ENCODE assay signal across 34 mouse cellular contexts in the genomic region with DNA sequence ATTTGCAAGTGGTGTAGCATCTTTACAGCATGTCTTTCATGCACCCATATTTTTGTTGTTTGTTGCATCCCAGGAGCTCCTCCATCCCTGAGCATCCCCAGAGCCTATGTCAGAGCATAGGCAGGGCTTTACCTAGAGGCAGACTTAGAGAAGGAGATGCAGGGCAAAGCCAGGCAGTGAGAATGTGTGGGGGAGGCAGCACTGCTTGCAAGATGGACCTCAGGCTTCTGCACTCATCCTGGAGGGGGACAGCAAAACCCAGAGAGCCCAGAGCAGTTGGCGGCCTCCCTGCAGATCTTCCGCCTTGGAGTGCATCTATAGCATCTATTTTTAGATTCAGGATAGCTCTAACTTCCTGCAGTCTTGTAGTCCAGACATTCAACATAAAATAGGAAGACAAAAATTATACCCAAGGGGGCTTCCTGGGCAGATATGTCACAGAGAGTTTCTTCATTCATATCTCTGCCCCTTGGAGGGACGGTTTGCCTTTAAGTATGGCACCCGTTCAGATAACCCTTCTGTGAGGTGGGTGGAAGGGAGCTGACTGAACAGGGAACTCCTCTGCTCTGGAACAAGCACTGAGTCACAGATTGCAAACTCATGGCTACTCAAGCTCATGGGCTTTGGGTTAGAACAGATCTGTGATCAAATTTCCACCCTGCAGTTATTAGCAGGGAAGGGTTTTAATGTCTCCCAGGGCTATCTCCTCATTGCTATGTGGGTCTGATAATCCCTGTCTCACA. TPM values are rescaled to one million over a fixed set of nuclear protein-coding genes. Genes with fewer than 3 reads are reported as not detected.
DNase-seq lines count a peak whose midpoint lies in the region; ATAC-seq and TF ChIP-seq lines count a peak whose summit lies in the region.
"Had no signal": no experiment of that assay in that cellular context is flagged by ENCODE, and none has a peak within 500 bp of the region (broad histone marks: within the 10 kb centered on the region; RNA-seq: fewer than 3 reads in every experiment).

No protein-coding gene starts in this region.

- TF ChIP-seq POLR2A in thymus, adult 2 months (IDR thresholded peaks at IDR 0.05; ENCODE audit: control insufficient read depth, extremely low read depth, insufficient read depth, low read length, poor library complexity) = no peak
- no peak for TF ChIP-seq POLR2A in bone marrow macrophage, adult 2 months (IDR thresholded peaks at IDR 0.05; ENCODE audit: borderline replicate concordance, low read depth, low read length)
- no peak for TF ChIP-seq POLR2A in kidney, adult 2 months (IDR thresholded peaks at IDR 0.05; ENCODE audit: low read depth, low read length)

- H3K27ac ChIP-seq in layer of hippocampus, adult 2 months = peak overlapping the region; percentile 51; the same call in 1 of the 2 replicates
- peak overlapping the region; percentile 81 for H3K27ac ChIP-seq in thymus, adult 2 months (ENCODE audit: control insufficient read depth, insufficient read depth, low read length)
- peak overlapping the region; percentile 13; the same call in 1 of the 2 replicates for H3K27ac ChIP-seq in bone marrow macrophage, adult 2 months (ENCODE audit: insufficient read depth, low read depth, low read length)
- H3K27ac ChIP-seq in kidney, adult 2 months (ENCODE audit: insufficient read depth, low read depth, low read length) = no peak overlapping the region
- H3K27ac ChIP-seq: embryonic facial prominence, embryonic 12.5 days; embryonic facial prominence, embryonic 15.5 days; heart, adult 2 months; heart, embryonic 10.5 days; heart, embryonic 13.5 days; hindbrain, embryonic 14.5 days; hindbrain, postnatal 0 days had no signal

- H3K36me3 ChIP-seq in thymus, adult 2 months (ENCODE audit: control insufficient read depth, insufficient read depth, low read length) = peaks cover 69% of the 10 kb centered on the region
- no peaks in the 10 kb centered on the region for H3K36me3 ChIP-seq in kidney, adult 2 months (ENCODE audit: control insufficient read depth, insufficient read depth, low read length)
- H3K36me3 ChIP-seq: embryonic facial prominence, embryonic 12.5 days; embryonic facial prominence, embryonic 15.5 days; heart, embryonic 10.5 days; heart, embryonic 13.5 days had no signal

- DNase-seq in layer of hippocampus, adult 2 months (ENCODE audit: low spot score in 2 of 2) = peak in 1 of 2 experiments; percentile 32
- no peak for DNase-seq in layer of hippocampus, postnatal 10 days (ENCODE audit: low spot score in 2 of 2)
- no peak for DNase-seq in thymus, adult 2 months
- DNase-seq in thymus, postnatal 4 days = no peak
- no peak for DNase-seq in kidney, adult 2 months
- no peak for DNase-seq in left cerebral cortex, adult 18-20 months (ENCODE audit: low spot score in 2 of 2)
- DNase-seq: adrenal gland, adult 2 months; adrenal gland, postnatal 14 days; cerebellum, adult 18-20 months; cerebellum, adult 9-10 months; cerebellum, postnatal 14 days; gastrocnemius, postnatal 25 days; heart, adult 2 months; heart, postnatal 14 days; heart, postnatal 4 days had no signal

- H3K4me1 ChIP-seq in thymus, adult 2 months (replicated peaks; ENCODE audit: control insufficient read depth, insufficient read depth, low read length) = peaks cover 41% of the 10 kb centered on the region
- peaks cover 10% of the 10 kb centered on the region for H3K4me1 ChIP-seq in bone marrow macrophage, adult 2 months (ENCODE audit: control insufficient read depth, insufficient read depth, low read length)
- no peaks in the 10 kb centered on the region for H3K4me1 ChIP-seq in kidney, adult 2 months (ENCODE audit: control insufficient read depth, insufficient read depth, low read length)
- H3K4me1 ChIP-seq: embryonic facial prominence, embryonic 12.5 days; embryonic facial prominence, embryonic 15.5 days had no signal

- 37% methylated on average over 4 of the region's 4 CpGs for whole genome bisulfite sequencing in thymus, adult 2 months
- WGBS in kidney, adult 2 months = 66% methylated on average over 4 of the region's 4 CpGs

- no peak for TF ChIP-seq CTCF in layer of hippocampus, adult 2 months (conservative IDR thresholded peaks at IDR 0.05)
- TF ChIP-seq CTCF in thymus, adult 2 months (IDR thresholded peaks at IDR 0.05; ENCODE audit: borderline replicate concordance, control insufficient read depth, extremely low read depth, insufficient read depth, low read length, poor library complexity) = no peak
- TF ChIP-seq CTCF in bone marrow macrophage, adult 2 months (IDR thresholded peaks at IDR 0.05; ENCODE audit: low read depth, low read length) = no peak
- TF ChIP-seq CTCF in kidney, adult 2 months (conservative IDR thresholded peaks at IDR 0.05; ENCODE audit: insufficient read depth, insufficient read length, low read depth, low read length) = no peak

- 0 out of 2 replicates have a peak, but pooled peaks have one; percentile 35 for ATAC-seq in granulocyte monocyte progenitor cell, adult 5-6 weeks (replicated peaks; ENCODE audit: poor library complexity, severe bottlenecking)
- ATAC-seq: CD4-positive, CD25-positive, alpha-beta regulatory T cell, adult 4 months; forebrain, embryonic 14.5 days; hindbrain, postnatal 0 days; inflammation-experienced regulatory T-cells, adult 6 months had no signal

- H3K27me3 ChIP-seq in thymus, adult 2 months (ENCODE audit: control insufficient read depth, insufficient read depth, low read length) = no peaks in the 10 kb centered on the region
- no peaks in the 10 kb centered on the region for H3K27me3 ChIP-seq in kidney, adult 2 months (replicated peaks; ENCODE audit: control insufficient read depth, insufficient read depth, low read length)
- H3K27me3 ChIP-seq: embryonic facial prominence, embryonic 12.5 days; embryonic facial prominence, embryonic 15.5 days had no signal

- H3K4me3 ChIP-seq in layer of hippocampus, adult 2 months = no peak overlapping the region
- no peak overlapping the region for H3K4me3 ChIP-seq in thymus, adult 2 months (ENCODE audit: control insufficient read depth, insufficient read depth, low read length)
- no peak overlapping the region for H3K4me3 ChIP-seq in bone marrow macrophage, adult 2 months (ENCODE audit: insufficient read depth, low read length)
- no peak overlapping the region for H3K4me3 ChIP-seq in kidney, adult 2 months (ENCODE audit: insufficient read depth, low read depth, low read length)
- H3K4me3 ChIP-seq: embryonic facial prominence, embryonic 12.5 days; embryonic facial prominence, embryonic 15.5 days; heart, adult 2 months; heart, embryonic 10.5 days; heart, embryonic 13.5 days had no signal

RNA-seq across cellular contexts. Expression of gene Dntt, which starts 6.9 kb away (rescaled TPM):
- total RNA-seq in layer of hippocampus, adult 2 months (2021) = not detected
- total RNA-seq in layer of hippocampus, postnatal 10 days (2021) = under 1 TPM; 0.16 to 0.30 TPM
- 401 and 406 TPM in 2 replicates for polyA plus RNA-seq in thymus, adult 2 months (2012; rRNA removed)
- polyA plus RNA-seq in bone marrow macrophage, adult 2 months (2012; ENCODE audit: insufficient read depth, insufficient read length, missing spikeins) = not detected in 2 replicates
- 0.13 and 0.17 TPM in 2 replicates for total RNA-seq in granulocyte monocyte progenitor cell, adult 5-6 weeks (2014; fragmentation: Nextera tagmentation)
- 0.82 and 1.1 TPM in 2 replicates for total RNA-seq in granulocyte monocyte progenitor cell, adult 5-6 weeks (2017)
- polyA plus RNA-seq in kidney, adult 2 months (2012; rRNA removed) = 0.08 TPM in 1 of 2 replicates, not detected in the other
- total RNA-seq in left cerebral cortex, adult 18-20 months (2021) = not detected
- total RNA-seq: adrenal gland, adult 2 months; adrenal gland, postnatal 4 days; heart, adult 2 months; heart, postnatal 4 days; hindbrain, postnatal 0 days; MEL had no signal
- polyA plus RNA-seq: adrenal gland, adult 2 months; C2C12; embryonic facial prominence, embryonic 12.5 days; forebrain, embryonic 11.5 days; heart, embryonic 13.5 days; hindbrain, embryonic 11.5 days had no signal

RNA-seq across cellular contexts. Expression of gene Opalin, which starts 40.9 kb away (rescaled TPM):
- 10 to 100 TPM in 1 of 2 experiments, 1 to 10 TPM in 1; 8.8 to 10.8 TPM for total RNA-seq in layer of hippocampus, adult 2 months (2021)
- total RNA-seq in layer of hippocampus, postnatal 10 days (2021) = under 1 TPM; 0.33 to 0.41 TPM
- 0.13 TPM in 1 of 2 replicates, not detected in the other for polyA plus RNA-seq in thymus, adult 2 months (2012; rRNA removed)
- not detected in 2 replicates for polyA plus RNA-seq in bone marrow macrophage, adult 2 months (2012; ENCODE audit: insufficient read depth, insufficient read length, missing spikeins)
- total RNA-seq in granulocyte monocyte progenitor cell, adult 5-6 weeks (2014; fragmentation: Nextera tagmentation) = not detected in 2 replicates
- not detected in 2 replicates for total RNA-seq in granulocyte monocyte progenitor cell, adult 5-6 weeks (2017)
- polyA plus RNA-seq in kidney, adult 2 months (2012; rRNA removed) = not detected in 2 replicates
- total RNA-seq in left cerebral cortex, adult 18-20 months (2021) = 1 to 10 TPM; 3.8 to 6.9 TPM
- total RNA-seq: adrenal gland, adult 2 months; adrenal gland, postnatal 14 days; adrenal gland, postnatal 4 days; gastrocnemius, adult 8-10 months; gastrocnemius, postnatal 25 days; heart, adult 2 months; heart, postnatal 14 days; heart, postnatal 4 days; hindbrain, postnatal 0 days; MEL had no signal
- polyA plus RNA-seq: adrenal gland, adult 2 months; C2C12; CD4-positive, CD25-positive, alpha-beta regulatory T cell, adult 4 months; embryonic facial prominence, embryonic 12.5 days; embryonic facial prominence, embryonic 15.5 days; forebrain, embryonic 11.5 days; forebrain, embryonic 14.5 days; gonadal fat pad, adult 2 months; heart, adult 2 months; heart, embryonic 10.5 days; heart, embryonic 16.5 days; hindbrain, embryonic 11.5 days; hindbrain, embryonic 14.5 days; hindbrain, postnatal 0 days; inflammation-experienced regulatory T-cells, adult 6 months had no signal

RNA-seq across cellular contexts. Expression of gene Blnk, which starts 41.6 kb away (rescaled TPM):
- total RNA-seq in layer of hippocampus, adult 2 months (2021) = 1 to 10 TPM; 6.0 to 6.7 TPM
- 1 to 10 TPM; 2.3 to 2.4 TPM for total RNA-seq in layer of hippocampus, postnatal 10 days (2021)
- polyA plus RNA-seq in thymus, adult 2 months (2012; rRNA removed) = 8.5 and 10.9 TPM in 2 replicates
- 95.2 and 101 TPM in 2 replicates for polyA plus RNA-seq in bone marrow macrophage, adult 2 months (2012; ENCODE audit: insufficient read depth, insufficient read length, missing spikeins)
- 0.30 TPM in 1 of 2 replicates, not detected in the other for total RNA-seq in granulocyte monocyte progenitor cell, adult 5-6 weeks (2014; fragmentation: Nextera tagmentation)
- total RNA-seq in granulocyte monocyte progenitor cell, adult 5-6 weeks (2017) = not detected in 2 replicates
- polyA plus RNA-seq in kidney, adult 2 months (2012; rRNA removed) = 13.1 and 16.5 TPM in 2 replicates
- total RNA-seq in left cerebral cortex, adult 18-20 months (2021) = 10 to 100 TPM in 1 of 2 experiments, 1 to 10 TPM in 1; 7.0 to 10.5 TPM
- total RNA-seq: MEL had no signal
